In genomic region chr6:108464308-108464979, GRCm38 (mm10) we compare ENCODE assay signal across 11 mouse cellular contexts.
DNase-seq lines count a peak whose midpoint lies in the region; ATAC-seq and TF ChIP-seq lines count a peak whose summit lies in the region.
"Had no signal": no experiment of that assay in that cellular context is flagged by ENCODE, and none has a peak within 500 bp of the region (broad histone marks: within the 10 kb centered on the region; RNA-seq: fewer than 3 reads in every experiment).

No protein-coding gene starts in this region.

- no peak overlapping the region for H3K4me2 ChIP-seq in forebrain, postnatal 0 days (ENCODE audit: low read depth)
- H3K4me2 ChIP-seq: liver, embryonic 15.5 days; neural tube, embryonic 13.5 days had no signal

- TF ChIP-seq CTCF in kidney, adult 2 months (conservative IDR thresholded peaks at IDR 0.05; ENCODE audit: insufficient read depth, insufficient read length, low read depth, low read length), result no peak
- no peak for TF ChIP-seq CTCF in forebrain, postnatal 0 days (IDR thresholded peaks at IDR 0.05; ENCODE audit: low read depth)

- DNase-seq in kidney, adult 2 months, result peak; percentile 56
- DNase-seq in kidney, adult 11 months, result no peak
- peak; percentile 83 for DNase-seq in adrenal gland, adult 8-10 months
- peak; percentile 33 to 49 for DNase-seq in heart, adult 9 months (ENCODE audit: low spot score in 2 of 2)
- peak; percentile 37 for DNase-seq in heart, postnatal 4 days
- no peak for DNase-seq in layer of hippocampus, postnatal 36 days
- DNase-seq in forebrain, postnatal 0 days, result no peak
- DNase-seq: thymus, postnatal 4 days had no signal

- TF ChIP-seq POLR2A in kidney, adult 2 months (IDR thresholded peaks at IDR 0.05; ENCODE audit: low read depth, low read length), result peak; percentile 16

- H3K27ac ChIP-seq in kidney, adult 2 months (ENCODE audit: insufficient read depth, low read depth, low read length), result peak overlapping the region; percentile 57
- H3K27ac ChIP-seq in forebrain, postnatal 0 days (ENCODE audit: low read depth, low read length), result no peak overlapping the region
- H3K27ac ChIP-seq: liver, embryonic 15.5 days; midbrain, embryonic 10.5 days; neural tube, embryonic 13.5 days had no signal

- no peak overlapping the region for H3K9ac ChIP-seq in forebrain, postnatal 0 days
- H3K9ac ChIP-seq: liver, embryonic 15.5 days; neural tube, embryonic 13.5 days had no signal

- H3K4me3 ChIP-seq in kidney, adult 2 months (ENCODE audit: insufficient read depth, low read depth, low read length), result no peak overlapping the region
- no peak overlapping the region for H3K4me3 ChIP-seq in forebrain, postnatal 0 days (ENCODE audit: low read depth, low read length)
- H3K4me3 ChIP-seq: liver, embryonic 15.5 days; midbrain, embryonic 10.5 days; neural tube, embryonic 13.5 days had no signal

- no peak for ATAC-seq in forebrain, postnatal 0 days

- no peaks in the 10 kb centered on the region for H3K27me3 ChIP-seq in kidney, adult 2 months (replicated peaks; ENCODE audit: control insufficient read depth, insufficient read depth, low read length)
- no peaks in the 10 kb centered on the region for H3K27me3 ChIP-seq in forebrain, postnatal 0 days (ENCODE audit: insufficient read depth, low read length)
- H3K27me3 ChIP-seq: liver, embryonic 15.5 days; neural tube, embryonic 13.5 days had no signal

- H3K4me1 ChIP-seq in kidney, adult 2 months (ENCODE audit: control insufficient read depth, insufficient read depth, low read length), result peaks cover 35% of the 10 kb centered on the region; the same call in 1 of the 2 replicates
- H3K4me1 ChIP-seq in forebrain, postnatal 0 days (ENCODE audit: insufficient read depth), result no peaks in the 10 kb centered on the region
- H3K4me1 ChIP-seq: liver, embryonic 15.5 days had no signal

- 53% methylated on average over 8 of the region's 8 CpGs for WGBS in kidney, adult 2 months
- WGBS in forebrain, postnatal 0 days, result 89% methylated on average over 8 of the region's 8 CpGs

- no peaks in the 10 kb centered on the region; the same call in 1 of the 2 replicates for H3K36me3 ChIP-seq in kidney, adult 2 months (ENCODE audit: control insufficient read depth, insufficient read depth, low read length)
- H3K36me3 ChIP-seq in forebrain, postnatal 0 days (ENCODE audit: insufficient read depth), result no peaks in the 10 kb centered on the region
- H3K36me3 ChIP-seq: liver, embryonic 15.5 days; midbrain, embryonic 10.5 days; neural tube, embryonic 13.5 days had no signal

- H3K9me3 ChIP-seq in forebrain, postnatal 0 days (ENCODE audit: low read length), result no peaks in the 10 kb centered on the region
- H3K9me3 ChIP-seq: liver, embryonic 15.5 days; midbrain, embryonic 10.5 days; neural tube, embryonic 13.5 days had no signal

Comparison
In these comparisons a context has a peak if more than half of its experiments do, and no peak if none do; other contexts are left out.
1. DNase-seq: peak in kidney, adult 2 months (single experiment), adrenal gland, adult 8-10 months (single experiment), heart, adult 9 months (2 of 2) and heart, postnatal 4 days (single experiment); none in kidney, adult 11 months (single experiment), layer of hippocampus, postnatal 36 days (0 of 2) and forebrain, postnatal 0 days (single experiment).